Comparison of ENCODE assay signal across 13 mouse cellular contexts in the genomic region with DNA sequence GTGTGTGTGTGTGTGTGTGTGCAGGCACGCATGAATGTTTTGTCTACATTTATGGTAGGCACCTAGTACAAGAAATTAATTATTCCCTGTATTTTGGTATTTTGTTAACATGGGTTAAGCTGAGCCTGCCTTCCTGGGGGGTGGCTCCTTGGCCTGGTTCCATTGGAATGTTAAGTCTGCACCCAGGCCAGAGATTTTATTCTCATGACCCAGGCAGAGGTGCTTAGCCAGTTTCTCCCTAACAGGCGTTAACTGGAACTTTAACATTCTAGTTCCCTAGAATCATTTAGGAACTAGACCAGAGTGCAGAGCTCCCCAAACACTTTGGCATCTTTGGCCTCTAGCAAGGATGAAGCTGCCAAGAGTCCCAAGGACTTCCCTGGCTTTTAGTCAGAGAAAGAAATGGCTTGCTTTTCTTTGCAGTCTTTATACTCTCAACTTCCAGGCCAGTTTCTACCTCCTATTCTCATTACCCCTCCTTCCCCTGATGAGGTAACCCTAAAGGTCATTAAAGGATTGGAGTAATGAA. TPM values are rescaled to one million over a fixed set of nuclear protein-coding genes. Genes with fewer than 3 reads are reported as not detected.
DNase-seq lines count a peak whose midpoint lies in the region; ATAC-seq and TF ChIP-seq lines count a peak whose summit lies in the region.
"Had no signal": no experiment of that assay in that cellular context is flagged by ENCODE, and none has a peak within 500 bp of the region (broad histone marks: within the 10 kb centered on the region; RNA-seq: fewer than 3 reads in every experiment).

No protein-coding gene starts in this region.

- no peak overlapping the region for H3K9ac ChIP-seq in kidney, embryonic 14.5 days (ENCODE audit: low read depth, low read length)
- H3K9ac ChIP-seq: embryonic facial prominence, embryonic 15.5 days; hindbrain, embryonic 12.5 days; midbrain, embryonic 15.5 days had no signal

- no peak for TF ChIP-seq CTCF in left cerebral cortex, adult 2 months (IDR thresholded peaks at IDR 0.05)
- no peak for TF ChIP-seq CTCF in cerebellum, adult 2 months (IDR thresholded peaks at IDR 0.05; ENCODE audit: borderline replicate concordance, insufficient read depth, low read depth, low read length)

- no peak for TF ChIP-seq POLR2A in cerebellum, adult 2 months (IDR thresholded peaks at IDR 0.05; ENCODE audit: borderline replicate concordance, insufficient read depth, low read length)

- 78% methylated on average over 2 of the region's 2 CpGs for WGBS in kidney, embryonic 14.5 days
- 58% methylated on average over 2 of the region's 2 CpGs for WGBS in cerebellum, adult 2 months

- ATAC-seq in kidney, embryonic 14.5 days (ENCODE audit: low FRiP score, low TSS enrichment), result no peak
- ATAC-seq: midbrain, embryonic 15.5 days had no signal

- no peaks in the 10 kb centered on the region for H3K9me3 ChIP-seq in kidney, embryonic 14.5 days (ENCODE audit: control insufficient read depth, low read length)
- H3K9me3 ChIP-seq: embryonic facial prominence, embryonic 15.5 days; hindbrain, embryonic 12.5 days; midbrain, embryonic 15.5 days had no signal

- no peaks in the 10 kb centered on the region for H3K36me3 ChIP-seq in kidney, embryonic 14.5 days (ENCODE audit: control insufficient read depth, insufficient read depth, low read length)
- H3K36me3 ChIP-seq: embryonic facial prominence, embryonic 15.5 days; hindbrain, embryonic 12.5 days; midbrain, embryonic 15.5 days had no signal

- no peaks in the 10 kb centered on the region for H3K4me1 ChIP-seq in kidney, embryonic 14.5 days (ENCODE audit: control insufficient read depth, insufficient read depth, low read length)
- no peaks in the 10 kb centered on the region for H3K4me1 ChIP-seq in cerebellum, adult 2 months (ENCODE audit: control insufficient read depth, insufficient read depth, low read length)
- H3K4me1 ChIP-seq: hindbrain, embryonic 12.5 days; midbrain, embryonic 15.5 days had no signal

- H3K4me3 ChIP-seq in kidney, embryonic 14.5 days (ENCODE audit: low read length), result no peak overlapping the region
- H3K4me3 ChIP-seq in left cerebral cortex, adult 2 months, result no peak overlapping the region
- H3K4me3 ChIP-seq in cerebellum, adult 2 months (replicated peaks; ENCODE audit: insufficient read depth, low read depth, low read length), result no peak overlapping the region
- H3K4me3 ChIP-seq: embryonic facial prominence, embryonic 15.5 days; hindbrain, embryonic 12.5 days; midbrain, embryonic 15.5 days had no signal

- peak; percentile 41 for DNase-seq in kidney, adult 11 months
- peak; percentile 44 for DNase-seq in urinary bladder, postnatal 14 days (ENCODE audit: low spot score)
- no peak for DNase-seq in urinary bladder, postnatal 4 days (ENCODE audit: low spot score in 2 of 2)
- DNase-seq in kidney, postnatal 10 days, result peak; percentile 55
- no peak for DNase-seq in left cerebral cortex, adult 2 months (ENCODE audit: extremely low spot score in 1 of 2, low spot score in 2 of 2)
- DNase-seq in cerebellum, adult 2 months, result no peak
- DNase-seq: cerebellum, adult 8-10 months; gastrocnemius, postnatal 25 days had no signal

- intact Hi-C loops in left cerebral cortex, adult 2 months (cut with DNase I), result no loop called here

- H3K27ac ChIP-seq in kidney, embryonic 14.5 days (ENCODE audit: low read depth, low read length), result no peak overlapping the region
- H3K27ac ChIP-seq in left cerebral cortex, adult 2 months, result no peak overlapping the region
- no peak overlapping the region for H3K27ac ChIP-seq in cerebellum, adult 2 months (ENCODE audit: insufficient read depth, low read length)
- H3K27ac ChIP-seq: embryonic facial prominence, embryonic 15.5 days; hindbrain, embryonic 12.5 days; kidney, postnatal 0 days; midbrain, embryonic 15.5 days had no signal

- no peaks in the 10 kb centered on the region for H3K27me3 ChIP-seq in kidney, embryonic 14.5 days (ENCODE audit: control insufficient read depth, insufficient read depth, low read length)
- H3K27me3 ChIP-seq in cerebellum, adult 2 months (ENCODE audit: control insufficient read depth, insufficient read depth, low read length), result no peaks in the 10 kb centered on the region
- H3K27me3 ChIP-seq: embryonic facial prominence, embryonic 15.5 days; midbrain, embryonic 15.5 days had no signal

- no peak overlapping the region for H3K4me2 ChIP-seq in kidney, embryonic 14.5 days (replicated peaks; ENCODE audit: low read depth, low read length)
- H3K4me2 ChIP-seq: embryonic facial prominence, embryonic 15.5 days; hindbrain, embryonic 12.5 days; midbrain, embryonic 15.5 days had no signal

RNA-seq across cellular contexts. Expression of gene Adgre5, which starts 18.2 kb away (rescaled TPM):
- 18.6 and 30.9 TPM in 2 replicates for polyA plus RNA-seq in kidney, embryonic 14.5 days (2014; fragmentation: Nextera tagmentation; extraction: Ambion mirVana)
- 10 to 100 TPM in 1 of 2 experiments, 1 to 10 TPM in 1; 8.9 to 11.5 TPM for total RNA-seq in left cerebral cortex, adult 2 months (2021)
- 22.7 and 23.8 TPM in 2 replicates for polyA plus RNA-seq in cerebellum, adult 2 months (2012; rRNA removed)

RNA-seq across cellular contexts. Expression of gene Ddx39, which starts 44.3 kb away (rescaled TPM):
- 193 and 194 TPM in 2 replicates for polyA plus RNA-seq in kidney, embryonic 14.5 days (2014; fragmentation: Nextera tagmentation; extraction: Ambion mirVana)
- total RNA-seq in left cerebral cortex, adult 2 months (2021), result 10 to 100 TPM; 19.9 to 20.2 TPM
- polyA plus RNA-seq in cerebellum, adult 2 months (2012; rRNA removed), result 30.0 and 31.5 TPM in 2 replicates

Comparison
In these comparisons a context has a peak if more than half of its experiments do, and no peak if none do; other contexts are left out.
1. DNase-seq: peak in kidney, adult 11 months (single experiment), urinary bladder, postnatal 14 days (single experiment) and kidney, postnatal 10 days (single experiment); none in urinary bladder, postnatal 4 days (0 of 2), left cerebral cortex, adult 2 months (0 of 2) and cerebellum, adult 2 months (0 of 2).